Mouse (Mus musculus) urinary bladder, postnatal 25 days (tissue): ENCODE measurements around the gene Trp53i11.

Source experiments
- DNase-seq: peaks from one replicate; pipeline ENCODE4 v3.0.0; 2022; ENCODE audit warnings: low spot score

The Trp53i11 gene

DNA sequence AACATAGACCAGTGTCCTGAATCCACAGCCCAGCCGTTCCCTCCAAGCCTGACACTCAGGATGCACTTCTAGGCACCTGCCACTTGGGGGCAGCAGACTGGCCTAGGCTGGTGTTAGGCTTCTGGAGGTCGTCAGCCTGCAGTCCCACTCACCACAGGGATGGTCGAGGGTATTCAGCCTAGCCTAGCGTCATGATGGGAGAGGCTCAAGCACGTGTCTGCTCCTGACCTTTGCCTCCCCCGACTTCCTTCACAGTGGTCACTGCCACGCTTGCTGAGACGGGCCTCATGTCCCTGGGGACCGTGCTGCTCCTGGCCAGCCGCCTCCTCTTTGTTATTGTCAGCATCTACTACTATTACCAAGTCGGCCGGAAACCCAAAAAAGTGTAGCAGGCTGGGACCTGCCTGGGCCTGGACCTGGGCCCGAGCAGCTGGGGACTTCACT, 12.2 kb downstream of the Trp53i11 start:
- DNase-seq, result peak; percentile 50

DNA sequence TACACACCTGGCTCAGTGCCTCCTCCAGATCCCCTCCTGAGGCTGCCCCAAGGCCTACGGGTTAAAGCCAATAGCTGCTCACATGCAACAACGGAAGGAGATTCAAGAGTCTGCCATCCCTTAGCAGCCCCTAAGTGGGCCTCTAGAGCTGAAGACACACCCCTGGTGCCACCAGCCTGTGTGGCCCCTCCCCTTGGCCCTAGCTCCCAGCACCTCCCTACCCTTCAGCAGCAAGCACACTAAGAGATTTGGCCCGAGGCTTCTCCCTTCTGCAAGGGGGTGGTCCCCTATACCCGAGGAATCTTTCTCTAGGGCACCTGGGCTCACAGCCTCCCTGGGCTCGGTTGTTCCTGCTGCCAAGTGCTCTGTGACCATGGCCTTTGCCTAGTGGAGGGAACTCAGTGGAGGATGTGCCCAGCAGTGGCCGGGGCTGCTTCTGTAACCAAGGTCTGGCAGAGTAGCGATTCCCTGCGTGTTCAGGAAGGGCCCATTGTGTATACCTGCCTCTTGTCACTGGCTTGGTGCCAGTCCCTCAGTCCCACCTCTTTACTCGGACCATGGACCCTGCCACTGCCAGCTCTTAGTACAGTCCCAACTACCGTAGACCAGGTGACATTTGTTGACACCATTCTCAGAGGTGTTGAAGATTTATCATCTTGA, 13.5 kb downstream of the Trp53i11 start:
- no peak for DNase-seq

DNA sequence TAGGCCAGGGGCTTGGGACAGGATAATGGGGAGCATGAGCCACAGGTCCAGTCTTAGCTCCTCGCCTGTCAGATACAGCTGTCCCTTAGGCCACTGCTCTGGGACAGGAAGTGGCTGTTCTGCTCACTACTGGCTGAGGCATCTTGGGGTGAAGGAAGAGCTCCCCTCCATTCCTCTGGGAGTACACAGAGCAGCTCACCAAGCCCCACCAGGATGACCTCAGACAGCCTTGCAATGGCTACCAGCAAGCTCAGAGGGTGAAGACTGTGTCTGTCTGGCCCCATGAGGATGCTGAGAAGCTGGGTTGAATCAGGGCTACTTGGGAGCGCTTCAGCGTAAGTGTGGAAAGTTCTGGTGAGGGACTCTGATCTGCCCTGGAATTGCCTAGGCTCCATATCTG, 14.6 kb downstream of the Trp53i11 start:
- no peak for DNase-seq

DNA sequence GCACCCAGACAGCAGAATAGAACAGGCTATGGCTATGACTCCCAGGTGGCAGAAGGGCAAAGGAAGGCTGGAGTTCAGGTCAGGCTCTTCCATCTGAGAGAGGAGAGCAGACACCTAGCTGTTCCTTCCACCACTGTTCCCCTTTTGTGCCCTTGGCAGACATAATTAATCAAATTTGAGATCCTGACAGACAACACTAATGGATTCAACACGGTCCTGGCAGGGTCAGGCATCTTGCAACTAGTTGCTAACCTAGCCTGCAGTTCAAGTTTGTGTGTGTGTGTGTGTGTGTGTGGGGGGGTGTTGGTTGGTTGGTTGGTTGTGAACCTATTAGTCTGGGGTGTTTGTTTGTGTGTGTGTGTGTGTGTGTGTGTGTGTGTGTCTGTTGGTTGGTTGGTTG, 15.4 kb downstream of the Trp53i11 start:
- DNase-seq, result no peak

DNA sequence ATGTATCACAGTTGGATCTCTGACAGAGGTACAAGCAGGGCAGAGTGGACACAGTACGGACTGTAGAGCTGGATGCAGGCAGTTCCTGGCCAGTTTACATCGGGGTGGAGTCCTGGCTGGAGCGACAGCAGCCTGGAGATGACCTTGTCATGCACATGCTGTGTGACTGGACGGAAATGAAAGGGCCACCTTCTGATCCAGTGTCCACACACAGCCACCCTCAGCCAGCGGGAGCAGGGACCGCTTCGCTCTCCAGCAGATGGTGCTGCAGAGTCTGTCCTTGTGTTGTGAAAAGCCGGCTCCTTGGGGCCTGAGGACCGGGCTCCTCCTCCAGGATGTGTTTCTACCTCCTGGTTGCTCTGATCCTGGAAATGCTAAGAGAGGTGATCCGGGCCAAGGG, 16.3 kb downstream of the Trp53i11 start:
- DNase-seq, result no peak

DNA sequence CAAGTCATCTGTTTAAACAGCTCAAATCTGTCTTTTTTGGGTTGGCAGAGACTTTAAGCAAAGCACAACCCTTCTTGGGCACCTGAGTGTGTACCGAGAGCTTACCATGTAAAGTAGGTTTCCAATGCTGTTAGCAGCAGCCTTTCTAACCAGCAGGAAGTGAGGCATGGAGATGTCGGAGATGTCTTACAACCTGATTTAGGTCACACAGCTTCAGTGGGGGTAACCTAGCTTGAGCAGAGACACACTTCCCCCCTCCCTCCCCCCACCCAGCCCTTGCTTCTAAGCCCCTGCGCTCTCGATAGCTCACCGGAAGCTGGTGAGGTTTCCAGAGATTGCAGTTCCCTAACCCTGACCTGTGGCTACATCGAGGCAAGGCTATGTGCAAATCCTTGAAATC, 17.2 kb downstream of the Trp53i11 start:
- DNase-seq, result no peak

DNA sequence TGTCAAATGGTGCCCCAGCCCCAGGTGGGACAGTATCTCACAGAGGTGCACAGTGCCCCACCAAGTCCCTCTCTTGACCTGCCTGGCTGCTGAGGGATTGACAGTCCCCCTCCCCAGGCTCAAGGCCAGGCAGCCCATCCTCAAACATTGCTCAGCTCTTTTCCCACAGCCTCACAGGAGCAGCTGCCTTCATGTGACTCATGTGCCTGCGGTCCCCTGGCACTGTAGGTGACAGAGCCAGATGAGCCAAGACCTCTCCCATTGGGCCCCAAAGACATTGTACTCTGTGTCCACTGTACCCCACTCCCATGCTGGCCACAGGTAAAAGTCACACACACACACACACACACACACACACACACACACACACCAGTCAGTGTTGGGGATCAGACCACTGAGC, 18.8 kb downstream of the Trp53i11 start:
- DNase-seq, result no peak

DNA sequence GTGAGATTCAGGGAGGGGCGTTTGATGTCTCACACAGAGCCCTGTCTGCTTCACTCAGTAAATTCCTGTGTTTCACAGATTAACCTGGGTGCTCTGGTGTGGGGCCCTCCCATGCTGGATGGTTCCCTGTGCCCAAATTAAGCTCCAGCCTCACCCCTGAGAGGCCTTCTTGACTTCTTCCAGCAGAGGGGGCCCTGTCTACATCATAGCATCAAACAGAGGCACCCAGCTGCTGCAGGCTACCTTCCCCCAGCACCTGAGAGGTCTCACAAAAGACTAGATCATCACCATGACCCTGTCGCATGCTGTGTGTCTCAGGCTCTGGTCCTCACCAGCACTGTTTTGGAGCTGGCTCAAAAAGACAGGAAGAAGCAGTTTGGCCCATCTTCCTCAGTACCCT, 25.0 kb downstream of the Trp53i11 start:
- DNase-seq, result no peak

DNA sequence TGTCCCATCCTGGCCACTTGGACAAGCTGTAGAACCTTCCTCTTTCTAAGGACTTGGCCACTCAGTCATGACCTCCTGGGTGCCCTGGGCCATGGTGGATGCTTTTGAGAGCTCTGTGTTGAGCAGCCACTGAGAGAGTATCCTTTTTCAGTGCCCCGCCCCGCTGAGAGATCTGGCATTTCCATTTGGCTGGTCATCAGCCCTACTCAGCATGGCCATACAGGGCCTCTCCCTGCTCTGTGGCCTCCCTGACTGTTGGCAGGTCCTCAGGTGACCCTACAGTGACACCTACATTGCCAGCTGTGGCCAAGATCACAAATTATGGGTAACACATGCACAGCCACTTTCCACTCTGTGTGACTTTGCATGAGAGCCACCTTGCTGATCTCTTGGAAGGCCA, 25.5 kb downstream of the Trp53i11 start:
- no peak for DNase-seq

DNA sequence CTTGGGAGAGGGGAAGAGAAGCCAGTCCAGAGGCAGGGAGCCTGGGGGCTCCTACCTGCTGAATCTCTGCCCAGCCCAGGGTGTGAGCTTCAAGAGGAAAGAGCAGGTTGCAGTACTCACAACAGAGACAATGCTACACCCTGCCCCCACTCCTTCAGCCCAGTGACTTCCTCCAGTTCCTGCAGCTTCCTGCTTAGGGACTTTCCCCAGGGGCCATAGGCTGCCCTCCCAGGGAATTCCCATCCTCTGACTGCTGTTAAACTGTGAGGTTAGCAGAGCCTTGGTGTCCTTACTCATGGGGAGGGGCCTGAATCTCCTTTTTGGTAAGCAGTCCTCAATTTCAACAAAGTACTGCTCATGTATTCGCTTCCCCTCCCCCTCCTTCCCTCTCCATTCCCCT, 26.8 kb downstream of the Trp53i11 start:
- no peak for DNase-seq

DNA sequence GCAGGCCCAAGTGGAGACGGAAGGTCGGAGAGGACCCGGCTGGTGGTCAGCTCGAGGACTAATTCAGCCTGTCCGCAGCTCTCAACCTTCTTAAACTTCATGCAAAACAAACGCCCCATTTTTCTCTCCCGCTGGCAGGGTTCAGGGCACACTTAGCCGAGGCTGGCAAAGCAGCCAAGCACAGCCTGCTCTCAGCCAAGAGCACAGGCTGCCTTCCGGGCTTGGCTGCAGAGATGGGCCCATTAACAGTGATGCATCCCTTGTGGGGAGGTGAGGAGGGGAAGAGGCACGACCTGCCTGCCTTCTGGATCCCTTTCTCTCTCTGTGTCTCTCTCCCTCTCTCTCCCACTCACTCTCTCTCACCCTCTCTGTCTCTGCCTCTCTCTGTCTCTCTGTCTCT, 28.4 kb downstream of the Trp53i11 start:
- no peak for DNase-seq

DNA sequence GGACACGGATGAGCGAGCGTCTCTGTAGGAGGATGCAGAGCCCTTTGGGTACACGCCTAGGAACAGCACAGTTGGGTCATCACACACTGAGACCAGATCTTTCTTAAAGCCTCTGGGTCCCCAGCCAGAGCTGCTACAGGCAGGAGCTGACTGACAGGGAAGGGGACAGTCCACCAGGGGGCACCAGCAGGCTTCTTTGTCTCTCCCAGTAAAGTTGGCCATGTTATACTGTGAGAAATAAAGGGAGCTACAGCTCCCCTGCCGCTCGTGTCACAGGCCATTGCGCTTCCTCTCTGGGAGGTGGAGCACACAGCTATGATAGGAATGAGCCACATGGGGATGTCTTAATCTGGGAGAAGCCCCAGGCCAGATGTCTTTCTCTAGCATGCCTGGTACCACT, 29.7 kb downstream of the Trp53i11 start:
- peak; percentile 81 for DNase-seq

DNA sequence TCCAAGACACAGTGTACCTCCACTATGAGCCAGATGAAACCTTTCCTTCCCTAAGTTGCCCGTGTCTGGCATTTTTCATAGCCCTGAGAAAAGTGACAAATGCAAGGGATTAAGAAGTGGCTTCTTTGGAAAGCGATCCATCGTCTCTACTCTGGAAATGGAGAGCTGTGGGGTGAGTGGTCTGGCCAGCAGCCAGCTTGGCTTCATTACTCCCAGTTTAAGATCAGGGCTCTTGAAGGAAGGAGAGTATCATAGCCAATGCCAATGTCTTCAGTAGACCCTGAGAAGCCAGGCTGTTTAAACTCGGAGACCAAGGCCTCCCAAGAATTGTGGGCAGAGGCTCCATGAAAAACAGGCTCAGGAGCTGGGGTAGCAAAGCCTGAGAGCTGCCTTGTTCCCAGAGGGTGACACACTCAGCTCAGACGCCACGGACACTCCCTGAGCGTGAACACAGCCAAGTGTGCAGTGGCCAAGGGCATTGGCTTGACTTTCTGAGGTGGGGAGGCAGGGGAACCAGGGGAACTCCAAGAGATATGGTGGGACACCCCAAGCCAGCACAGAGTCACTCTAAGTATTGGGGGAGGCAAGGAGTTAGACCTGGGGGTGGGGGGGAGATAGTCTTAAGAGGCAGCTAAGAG, 31.1 kb downstream of the Trp53i11 start:
- no peak for DNase-seq

DNA sequence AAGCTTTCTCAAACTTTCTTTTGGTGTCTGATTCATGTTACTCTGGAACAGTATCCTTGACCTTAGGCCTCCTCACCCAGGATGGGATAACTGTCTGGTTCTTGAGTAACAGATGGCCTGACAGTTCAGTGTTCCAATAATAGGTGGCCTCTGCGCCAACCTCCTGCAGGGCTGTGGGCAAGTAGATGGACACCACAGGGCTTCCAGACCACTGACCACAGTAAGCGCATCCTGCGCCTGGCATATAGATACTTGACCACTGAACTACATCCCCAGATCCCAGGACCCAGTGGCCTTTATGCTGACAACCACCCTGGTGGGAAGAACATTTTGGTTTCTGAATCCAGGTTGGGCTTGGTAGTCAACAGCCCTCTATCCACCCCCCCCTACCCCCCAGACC, 32.2 kb downstream of the Trp53i11 start:
- no peak for DNase-seq

DNA sequence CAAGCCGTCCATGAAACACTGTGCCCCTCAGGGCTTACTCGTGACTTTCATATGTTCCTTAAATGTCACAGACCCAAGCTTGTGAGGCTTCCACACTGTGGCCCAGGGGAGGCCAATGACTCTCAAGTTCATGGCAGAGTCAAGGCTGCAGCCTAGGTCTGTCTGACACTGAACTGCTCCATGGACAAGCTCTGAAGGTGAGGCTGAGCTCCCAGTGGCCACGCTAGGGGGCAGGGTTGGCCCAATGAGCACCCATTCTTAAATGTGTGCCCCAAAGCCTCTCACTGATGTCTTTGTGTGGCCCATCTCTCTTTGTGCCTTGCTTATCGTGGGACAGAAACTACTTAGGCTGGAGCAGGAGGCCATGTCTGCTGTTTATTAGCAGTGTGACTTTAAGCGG, 33.1 kb downstream of the Trp53i11 start:
- no peak for DNase-seq

DNA sequence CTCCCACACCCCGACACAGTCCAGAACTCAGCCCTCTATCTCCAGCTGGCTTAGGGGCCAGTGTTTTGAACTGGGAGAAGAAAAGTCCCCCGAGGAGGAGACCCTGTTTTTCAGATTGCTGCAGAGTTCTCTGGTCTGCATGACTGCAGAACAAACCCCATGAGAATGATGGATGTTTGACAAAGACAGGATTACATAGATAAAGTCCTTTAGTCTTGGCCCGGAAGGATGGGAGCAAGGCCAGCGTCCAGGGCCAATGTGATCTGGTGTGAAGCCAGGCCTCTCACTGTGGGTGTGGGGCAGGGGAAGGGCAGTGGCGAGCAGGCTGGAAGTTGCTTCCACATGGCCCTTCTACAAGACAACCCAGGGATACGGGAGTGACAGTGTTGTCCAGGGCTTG, 36.1 kb downstream of the Trp53i11 start:
- no peak for DNase-seq

DNA sequence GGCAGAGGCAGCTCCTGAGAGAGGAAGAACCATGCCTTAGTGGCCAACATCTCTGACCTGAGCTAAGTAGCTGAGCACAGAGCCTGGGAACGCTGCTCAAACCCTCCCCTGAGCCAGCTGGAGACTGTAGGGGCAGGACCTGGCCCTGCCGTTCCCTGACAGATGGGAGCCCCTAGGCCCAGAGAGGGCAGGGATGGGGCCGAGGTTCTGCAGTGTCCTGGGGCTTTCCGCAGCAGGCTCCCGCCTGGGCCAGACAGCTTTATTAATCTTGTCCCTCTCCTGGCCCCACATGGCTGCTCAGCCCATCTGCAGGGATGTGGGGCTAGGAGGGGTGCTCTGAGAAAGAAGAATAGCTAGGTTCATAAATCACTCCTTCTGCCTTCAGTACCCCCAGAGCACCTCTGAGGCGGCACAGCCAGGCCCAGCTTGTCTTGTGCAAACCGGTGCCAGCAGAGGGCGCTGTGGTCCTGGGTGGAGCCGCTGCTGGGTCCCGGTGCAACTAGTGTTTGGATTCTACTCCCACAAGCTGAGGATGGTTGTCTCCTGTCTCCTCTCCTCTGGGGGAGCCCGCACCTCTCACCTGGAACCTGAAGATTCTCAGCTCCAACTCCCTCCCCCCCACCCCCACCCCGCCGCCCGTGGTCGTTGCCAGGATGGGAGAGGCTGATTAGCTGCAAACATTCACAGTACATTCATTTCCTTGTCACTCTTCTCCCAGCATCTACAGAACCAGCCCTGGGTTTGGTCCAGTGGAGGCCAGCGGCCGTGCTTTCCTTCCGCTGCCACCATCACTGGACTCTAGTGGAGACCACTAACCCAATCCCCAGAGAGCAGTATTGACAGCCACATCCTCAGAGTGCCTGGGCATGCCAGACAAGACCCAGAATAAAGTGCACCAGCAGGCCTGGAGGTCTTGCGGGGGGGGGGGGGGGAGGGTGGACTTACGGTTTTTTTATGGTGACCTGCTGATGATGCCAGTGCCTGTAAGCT, 39.6 kb downstream of the Trp53i11 start:
- peak; percentile 84 for DNase-seq

DNA sequence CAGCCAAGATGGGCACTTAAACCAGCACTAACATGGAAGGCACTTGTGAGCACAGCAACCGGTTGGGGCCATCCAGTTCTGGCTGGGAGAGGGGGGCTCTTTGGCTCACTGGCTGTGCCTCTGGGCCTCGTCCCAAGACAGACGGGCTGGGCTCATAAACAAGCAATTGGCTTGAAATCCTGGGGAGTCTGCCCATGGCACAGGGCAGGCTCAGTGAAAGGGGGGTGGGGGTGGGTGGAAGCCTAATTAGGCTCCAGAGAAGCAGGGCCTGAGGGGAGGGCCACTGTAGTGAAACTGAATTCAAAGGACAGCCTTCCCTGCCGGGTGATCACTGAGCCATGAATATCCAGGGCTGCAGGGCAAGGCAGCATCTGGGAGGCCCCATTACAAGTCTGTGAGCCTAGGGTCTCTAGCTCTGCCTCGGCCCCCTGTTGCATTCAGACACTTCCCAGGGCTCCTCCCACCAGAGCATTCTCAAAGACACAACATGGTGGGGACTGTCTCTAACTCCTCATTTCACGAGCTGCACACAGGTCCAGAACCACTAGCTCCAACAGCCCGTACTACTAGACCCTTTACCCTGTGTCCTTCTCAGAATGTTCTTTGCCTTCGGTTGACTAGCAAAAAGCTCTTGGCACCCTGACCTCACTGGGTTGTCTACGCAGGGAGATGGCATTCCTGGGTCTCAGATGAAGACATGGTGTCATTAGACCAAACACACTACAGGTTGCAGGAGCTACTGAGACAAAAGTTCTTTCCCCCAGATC, 40.5 kb downstream of the Trp53i11 start:
- no peak for DNase-seq

DNA sequence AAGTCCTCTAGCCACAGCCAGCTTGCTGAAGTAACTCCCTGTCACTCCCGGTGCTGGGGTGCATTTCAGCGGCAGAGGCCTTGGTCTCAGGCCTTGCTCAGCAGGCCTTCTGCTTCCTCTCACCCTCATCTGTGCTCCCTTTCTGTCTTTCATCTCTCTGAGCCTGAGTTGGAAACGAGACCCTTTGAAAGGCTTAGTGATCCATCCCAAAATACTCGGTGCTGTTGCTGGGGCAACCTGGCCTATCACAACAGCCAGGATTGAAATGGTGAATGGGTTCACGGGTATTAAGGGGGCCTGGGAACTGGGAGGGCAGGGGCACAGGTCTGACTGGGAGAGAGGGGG, 41.1 kb downstream of the Trp53i11 start:
- no peak for DNase-seq

DNA sequence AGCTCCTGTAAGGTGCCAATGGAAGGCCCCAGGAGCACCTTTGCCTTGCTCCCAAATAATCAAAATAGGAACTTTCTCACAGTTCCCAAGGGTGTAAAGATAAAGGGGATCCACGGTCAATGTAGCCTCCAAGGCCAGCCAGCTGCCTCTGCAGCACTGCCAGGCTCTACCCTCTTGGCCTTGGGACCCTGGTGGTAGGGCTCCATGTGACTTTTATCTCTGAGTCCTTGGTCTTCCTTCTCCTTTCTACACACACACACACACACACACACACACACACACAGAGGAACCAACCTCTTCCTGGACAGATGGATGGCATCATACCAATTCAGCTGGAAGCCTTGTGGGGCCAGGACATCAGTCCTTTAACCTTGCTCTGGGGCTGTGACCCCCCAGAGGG, 44.8 kb downstream of the Trp53i11 start:
- no peak for DNase-seq

DNA sequence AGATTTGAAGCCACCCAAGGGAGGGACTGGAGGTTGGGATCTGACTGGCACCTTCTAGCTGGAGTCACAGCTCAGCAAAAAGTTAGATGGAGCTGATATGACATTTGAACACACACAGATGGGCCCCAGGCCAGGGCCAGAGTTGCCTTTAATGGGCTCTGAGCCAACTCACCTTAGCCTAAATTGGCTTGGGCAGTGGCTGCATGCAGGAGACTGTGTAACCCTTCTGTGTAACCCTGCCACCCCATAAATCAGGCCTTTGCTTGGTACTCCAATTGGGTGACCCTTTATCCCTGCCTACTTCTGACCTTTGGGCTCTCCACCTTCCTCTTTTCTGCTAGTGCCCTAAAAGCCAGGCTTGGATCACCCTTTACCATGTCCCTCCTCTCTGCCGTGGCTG, 49.7 kb downstream of the Trp53i11 start:
- no peak for DNase-seq

DNA sequence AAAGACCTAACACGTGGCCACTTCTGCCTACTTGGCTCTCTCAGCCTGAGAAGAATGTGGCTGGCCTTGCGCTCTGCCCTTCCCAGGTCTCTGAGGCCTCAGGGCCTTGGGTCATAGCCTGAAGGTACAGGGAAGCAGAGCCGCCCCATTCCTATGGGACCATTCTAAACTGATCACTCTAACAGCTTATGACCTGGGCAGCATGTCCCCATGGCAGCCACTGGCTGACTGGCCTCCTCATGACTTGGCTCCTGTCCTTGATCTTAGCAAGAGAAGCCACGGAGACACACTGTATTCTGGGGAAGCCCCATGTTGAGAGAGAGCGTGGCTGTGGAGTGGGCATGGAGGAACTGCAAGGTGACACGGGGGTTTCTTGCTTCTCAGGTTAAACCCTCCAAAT, 51.5 kb downstream of the Trp53i11 start:
- DNase-seq, result no peak
